In genomic region chr3:152339862-152340557, GRCm38 (mm10) we compare ENCODE assay signal across 7 mouse cellular contexts. TPM values are rescaled to one million over a fixed set of nuclear protein-coding genes. Genes with fewer than 3 reads are reported as not detected.
DNase-seq lines count a peak whose midpoint lies in the region; ATAC-seq and TF ChIP-seq lines count a peak whose summit lies in the region.

Gene Miga1 (minus strand): TSS chr3:152340407.

- peak within 1 kb of the TSS; percentile 58 for H3K27ac ChIP-seq in embryonic facial prominence, embryonic 14.5 days (replicated peaks; ENCODE audit: low read depth, low read length)
- H3K27ac ChIP-seq in heart, adult 2 months: peak within 1 kb of the TSS; percentile 51
- H3K27ac ChIP-seq in kidney, adult 2 months (ENCODE audit: insufficient read depth, low read depth, low read length): 0 out of 2 replicates have a peak within 1 kb of the TSS, but pooled peaks have one; percentile 12
- no peak within 1 kb of the TSS for H3K27ac ChIP-seq in limb, embryonic 11.5 days (replicated peaks; ENCODE audit: low read depth, low read length)
- H3K27ac ChIP-seq in midbrain, embryonic 12.5 days (replicated peaks): peak within 1 kb of the TSS; percentile 56
- H3K27ac ChIP-seq in small intestine, adult 2 months (ENCODE audit: insufficient read depth, low read depth, low read length): no peak within 1 kb of the TSS

- peak; percentile 39 to 50 for DNase-seq in adrenal gland, postnatal 4 days (ENCODE audit: low spot score in 2 of 2)
- DNase-seq in embryonic facial prominence, embryonic 14.5 days (ENCODE audit: low spot score): peak; percentile 91
- peak; percentile 75 to 77 for DNase-seq in heart, adult 2 months
- DNase-seq in kidney, adult 2 months: peak; percentile 72
- DNase-seq in limb, embryonic 11.5 days (ENCODE audit: low spot score): peak; percentile 86

- H3K36me3 ChIP-seq in embryonic facial prominence, embryonic 14.5 days (ENCODE audit: control insufficient read depth, insufficient read depth, low read length): peaks cover 26% of the 10 kb centered on the region
- no peaks in the 10 kb centered on the region for H3K36me3 ChIP-seq in heart, adult 2 months (ENCODE audit: control insufficient read depth, insufficient read depth, low read length)
- no peaks in the 10 kb centered on the region; the same call in 1 of the 2 replicates for H3K36me3 ChIP-seq in kidney, adult 2 months (ENCODE audit: control insufficient read depth, insufficient read depth, low read length)
- H3K36me3 ChIP-seq in limb, embryonic 11.5 days (ENCODE audit: control insufficient read depth, insufficient read depth, low read length): peaks cover 4% of the 10 kb centered on the region
- H3K36me3 ChIP-seq in midbrain, embryonic 12.5 days: peaks cover 21% of the 10 kb centered on the region
- H3K36me3 ChIP-seq in small intestine, adult 2 months (ENCODE audit: control insufficient read depth, insufficient read depth, low read length): peaks cover 5% of the 10 kb centered on the region

- H3K27me3 ChIP-seq in embryonic facial prominence, embryonic 14.5 days (replicated peaks; ENCODE audit: control insufficient read depth, insufficient read depth, low read length): no peaks in the 10 kb centered on the region
- no peaks in the 10 kb centered on the region for H3K27me3 ChIP-seq in heart, adult 2 months (ENCODE audit: control insufficient read depth, insufficient read depth, low read length)
- no peaks in the 10 kb centered on the region for H3K27me3 ChIP-seq in kidney, adult 2 months (replicated peaks; ENCODE audit: control insufficient read depth, insufficient read depth, low read length)
- no peaks in the 10 kb centered on the region for H3K27me3 ChIP-seq in limb, embryonic 11.5 days (ENCODE audit: control insufficient read depth, insufficient read depth, low read length)
- no peaks in the 10 kb centered on the region for H3K27me3 ChIP-seq in midbrain, embryonic 12.5 days
- H3K27me3 ChIP-seq in small intestine, adult 2 months (ENCODE audit: control insufficient read depth, insufficient read depth, low read length): no peaks in the 10 kb centered on the region

- intact Hi-C loops in heart, adult 2 months (cut with DNase I): loop anchor here (10.0 kb wide), 1 partner anchor 375 kb away; the partner anchor contains the start of gene Pigk

- peak within 1 kb of the TSS; percentile 91 for H3K4me3 ChIP-seq in embryonic facial prominence, embryonic 14.5 days (ENCODE audit: low read depth, low read length)
- peak within 1 kb of the TSS; percentile 69 for H3K4me3 ChIP-seq in heart, adult 2 months
- peak within 1 kb of the TSS; percentile 97 for H3K4me3 ChIP-seq in kidney, adult 2 months (ENCODE audit: insufficient read depth, low read depth, low read length)
- peak within 1 kb of the TSS; percentile 87 for H3K4me3 ChIP-seq in limb, embryonic 11.5 days (ENCODE audit: low read depth, low read length)
- peak within 1 kb of the TSS; percentile 92 for H3K4me3 ChIP-seq in midbrain, embryonic 12.5 days
- peak within 1 kb of the TSS; percentile 97 for H3K4me3 ChIP-seq in small intestine, adult 2 months (ENCODE audit: low read depth, low read length)

- peak within 1 kb of the TSS; percentile 62 for H3K4me2 ChIP-seq in embryonic facial prominence, embryonic 14.5 days (ENCODE audit: low read depth, low read length)
- peak within 1 kb of the TSS; percentile 54 for H3K4me2 ChIP-seq in limb, embryonic 11.5 days (ENCODE audit: low read depth, severe bottlenecking)
- H3K4me2 ChIP-seq in midbrain, embryonic 12.5 days (replicated peaks): peak within 1 kb of the TSS; percentile 50

- no peaks in the 10 kb centered on the region for H3K9me3 ChIP-seq in embryonic facial prominence, embryonic 14.5 days (ENCODE audit: control insufficient read depth, low read length)
- no peaks in the 10 kb centered on the region for H3K9me3 ChIP-seq in limb, embryonic 11.5 days (ENCODE audit: control insufficient read depth, low read length)
- H3K9me3 ChIP-seq in midbrain, embryonic 12.5 days: no peaks in the 10 kb centered on the region

- peaks cover 4% of the 10 kb centered on the region; the same call in 1 of the 2 replicates for H3K4me1 ChIP-seq in embryonic facial prominence, embryonic 14.5 days (ENCODE audit: control insufficient read depth, insufficient read depth, low read length)
- H3K4me1 ChIP-seq in heart, adult 2 months (ENCODE audit: control insufficient read depth, insufficient read depth, low read length): peaks cover 3% of the 10 kb centered on the region; the same call in 1 of the 2 replicates
- H3K4me1 ChIP-seq in kidney, adult 2 months (ENCODE audit: control insufficient read depth, insufficient read depth, low read length): peaks cover 4% of the 10 kb centered on the region
- no peaks in the 10 kb centered on the region for H3K4me1 ChIP-seq in limb, embryonic 11.5 days (ENCODE audit: control insufficient read depth, insufficient read depth, low read length)
- peaks cover 6% of the 10 kb centered on the region; the same call in 1 of the 2 replicates for H3K4me1 ChIP-seq in midbrain, embryonic 12.5 days
- H3K4me1 ChIP-seq in small intestine, adult 2 months (ENCODE audit: control insufficient read depth, insufficient read depth, insufficient read length, low read length): no peaks in the 10 kb centered on the region

- no peak for TF ChIP-seq CTCF in heart, adult 2 months (IDR thresholded peaks at IDR 0.05)
- TF ChIP-seq CTCF in kidney, adult 2 months (conservative IDR thresholded peaks at IDR 0.05; ENCODE audit: insufficient read depth, insufficient read length, low read depth, low read length): no peak
- TF ChIP-seq CTCF in small intestine, adult 2 months (IDR thresholded peaks at IDR 0.05; ENCODE audit: extremely low read depth, insufficient read length, insufficient replicate concordance, low read depth, low read length): no peak

- 4% methylated on average over 45 of the region's 54 CpGs for WGBS in embryonic facial prominence, embryonic 14.5 days
- WGBS in heart, adult 2 months: 2% methylated on average over 54 of the region's 54 CpGs
- WGBS in kidney, adult 2 months: 3% methylated on average over 54 of the region's 54 CpGs
- 3% methylated on average over 45 of the region's 54 CpGs for WGBS in limb, embryonic 11.5 days
- 3% methylated on average over 54 of the region's 54 CpGs for WGBS in midbrain, embryonic 12.5 days
- 1% methylated on average over 54 of the region's 54 CpGs for WGBS in small intestine, adult 2 months

- peak; percentile 35; the same call in 1 of the 2 replicates for TF ChIP-seq POLR2A in heart, adult 2 months (IDR thresholded peaks at IDR 0.05; ENCODE audit: insufficient read depth, low read depth, low read length)
- TF ChIP-seq POLR2A in kidney, adult 2 months (IDR thresholded peaks at IDR 0.05; ENCODE audit: low read depth, low read length): no peak
- no peak for TF ChIP-seq POLR2A in small intestine, adult 2 months (IDR thresholded peaks at IDR 0.05; ENCODE audit: low read depth, low read length)

- no peaks in the 10 kb centered on the region for H3K79me2 ChIP-seq in heart, adult 2 months (replicated peaks; ENCODE audit: control insufficient read depth, insufficient read depth, low read length)

- ATAC-seq in embryonic facial prominence, embryonic 14.5 days (ENCODE audit: low read depth): peak; percentile 93
- peak; percentile 79 for ATAC-seq in limb, embryonic 11.5 days (ENCODE audit: insufficient number of reproducible peaks, low FRiP score, low TSS enrichment, low read depth)
- ATAC-seq in midbrain, embryonic 12.5 days (ENCODE audit: low FRiP score, low read depth): peak; percentile 94

- no peak for TF ChIP-seq EP300 in heart, adult 2 months (IDR thresholded peaks at IDR 0.05; ENCODE audit: insufficient read depth, low read depth, low read length)

- H3K9ac ChIP-seq in embryonic facial prominence, embryonic 14.5 days (ENCODE audit: low read depth, low read length): peak within 1 kb of the TSS; percentile 79
- peak within 1 kb of the TSS; percentile 91 for H3K9ac ChIP-seq in heart, adult 2 months (ENCODE audit: low read depth, low read length)
- H3K9ac ChIP-seq in limb, embryonic 11.5 days (ENCODE audit: low read length): peak within 1 kb of the TSS; percentile 81
- peak within 1 kb of the TSS; percentile 80 for H3K9ac ChIP-seq in midbrain, embryonic 12.5 days (replicated peaks)

RNA-seq across cellular contexts. Expression of gene Miga1, which starts in this region (rescaled TPM):
- 10 to 100 TPM; 20.6 to 22.9 TPM for total RNA-seq in adrenal gland, postnatal 4 days (2021)
- 17.3 and 18.5 TPM in 2 replicates for polyA plus RNA-seq in embryonic facial prominence, embryonic 14.5 days (2014; fragmentation: Nextera tagmentation; extraction: Ambion mirVana)
- 10 to 100 TPM; 11.0 to 12.6 TPM for total RNA-seq in heart, adult 2 months (2021)
- polyA plus RNA-seq in heart, adult 2 months (2012; rRNA removed): 4.2 and 10.2 TPM in 2 replicates
- polyA plus RNA-seq in kidney, adult 2 months (2012; rRNA removed): 10.1 and 10.6 TPM in 2 replicates
- 21.4 and 21.8 TPM in 2 replicates for polyA plus RNA-seq in limb, embryonic 11.5 days (2014; fragmentation: Nextera tagmentation; extraction: Ambion mirVana)
- polyA plus RNA-seq in midbrain, embryonic 12.5 days (2016; fragmentation: Nextera tagmentation; extraction: Ambion mirVana): 24.2 and 25.8 TPM in 2 replicates
- polyA plus RNA-seq in small intestine, adult 2 months (2012; rRNA removed): 2.9 and 6.7 TPM in 2 replicates

Comparison
In these comparisons a context has a peak if more than half of its experiments do, and no peak if none do; other contexts are left out.
1. H3K27ac ChIP-seq: peak in embryonic facial prominence, embryonic 14.5 days (single experiment), heart, adult 2 months (single experiment), kidney, adult 2 months (single experiment) and midbrain, embryonic 12.5 days (single experiment); none in limb, embryonic 11.5 days (single experiment) and small intestine, adult 2 months (single experiment).
2. Peak in every context shown above with its lines, with median percentiles within 50 percentile points of each other: DNase-seq, ATAC-seq, H3K4me2 ChIP-seq, H3K4me3 ChIP-seq and H3K9ac ChIP-seq.